8 mouse cellular contexts compared by ENCODE assay signal in the genomic region with DNA sequence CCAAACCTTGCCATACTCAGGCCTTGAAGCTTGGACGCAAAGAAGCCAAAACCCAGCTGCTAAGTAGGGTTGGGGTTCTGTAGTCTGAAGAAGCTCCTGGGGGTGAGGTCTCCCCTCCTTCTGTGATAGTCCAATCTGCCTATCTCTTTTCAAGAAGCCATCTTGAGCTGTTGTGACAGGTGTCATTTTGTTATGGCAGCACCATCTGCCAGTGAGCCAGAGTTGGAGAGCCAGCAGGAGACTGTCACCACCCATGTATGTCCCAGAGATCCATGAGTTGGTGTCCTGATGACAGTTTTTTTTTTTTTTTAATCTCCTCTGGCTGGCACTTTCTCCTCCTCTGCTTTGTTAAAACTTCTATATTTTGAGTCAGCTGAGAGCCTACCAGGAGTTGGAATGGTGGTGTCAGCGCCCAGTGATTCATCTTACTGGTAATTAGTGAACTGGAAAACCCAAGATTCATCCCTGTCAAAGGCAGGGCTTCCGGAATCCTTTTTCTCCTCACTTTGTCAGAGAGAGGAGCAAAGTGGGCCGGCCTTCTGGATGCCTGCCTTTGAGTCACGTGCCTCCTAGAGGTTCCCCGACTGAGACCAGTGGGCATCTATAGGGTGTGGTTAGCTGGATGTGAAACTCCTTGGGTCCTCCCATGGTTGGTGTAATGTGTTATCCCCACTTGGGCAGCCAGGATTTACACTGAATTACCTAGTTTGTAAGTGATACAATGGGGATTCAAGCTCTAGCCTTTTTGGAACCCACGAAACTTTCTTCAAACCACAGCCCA. TPM values are rescaled to one million over a fixed set of nuclear protein-coding genes. Genes with fewer than 3 reads are reported as not detected.
A peak's percentile ranks its signal among the peaks of the same experiment; 100 is the strongest.
DNase-seq lines count a peak whose midpoint lies in the region; ATAC-seq lines count a peak whose summit lies in the region.

No protein-coding gene starts in this region.

- no peaks in the 10 kb centered on the region for H3K27me3 ChIP-seq in heart, embryonic 11.5 days (ENCODE audit: control insufficient read depth, insufficient read depth, low read length)

- DNase-seq in right cerebral cortex, postnatal 25 days, result peak; percentile 40
- no peak for DNase-seq in right cerebral cortex, postnatal 10 days (ENCODE audit: low spot score in 2 of 2)
- peak; percentile 65 for DNase-seq in c-Kit-negative CD71-positive TER-119-positive erythroid progenitor cells, embryonic 14.5 days (ENCODE audit: low read depth, low spot score)
- peak; percentile 54 to 70 for DNase-seq in kidney, postnatal 25 days
- peak; percentile 59 to 62 for DNase-seq in lung, postnatal 4 days
- no peak for DNase-seq in ovary, postnatal 36 days (ENCODE audit: low spot score)
- DNase-seq in thymus, adult 18-20 months, result no peak

- ATAC-seq in heart, embryonic 11.5 days (replicated peaks; ENCODE audit: insufficient number of reproducible peaks, low FRiP score, low TSS enrichment), result no peak

- H3K9ac ChIP-seq in heart, embryonic 11.5 days (ENCODE audit: low read depth, low read length), result 0 out of 2 replicates have a peak overlapping the region, but pooled peaks have one; percentile 62

- H3K4me1 ChIP-seq in heart, embryonic 11.5 days (ENCODE audit: control insufficient read depth, insufficient read depth, low read length), result peaks cover 50% of the 10 kb centered on the region

- peak overlapping the region; percentile 97; the same call in 1 of the 2 replicates for H3K27ac ChIP-seq in heart, embryonic 11.5 days (ENCODE audit: low read depth, low read length)

- peaks cover 3% of the 10 kb centered on the region; the same call in 1 of the 2 replicates for H3K36me3 ChIP-seq in heart, embryonic 11.5 days (ENCODE audit: control insufficient read depth, insufficient read depth, low read length)

- peak overlapping the region; percentile 99 for H3K4me2 ChIP-seq in heart, embryonic 11.5 days

- 41% methylated on average over 7 of the region's 7 CpGs for WGBS in heart, embryonic 11.5 days (ENCODE audit: insufficient replicate concordance)

- no peaks in the 10 kb centered on the region for H3K9me3 ChIP-seq in heart, embryonic 11.5 days (replicated peaks; ENCODE audit: control insufficient read depth, low read length)

- H3K4me3 ChIP-seq in heart, embryonic 11.5 days (ENCODE audit: low read depth, low read length), result no peak overlapping the region

RNA-seq across cellular contexts. Expression of gene Stk40, which starts 1.5 kb away (rescaled TPM):
- polyA plus RNA-seq in heart, embryonic 11.5 days (2014; fragmentation: Nextera tagmentation; extraction: Ambion mirVana), result 18.5 and 23.2 TPM in 2 replicates

RNA-seq across cellular contexts. Expression of gene Lsm10, which starts 5.8 kb away (rescaled TPM):
- polyA plus RNA-seq in heart, embryonic 11.5 days (2014; fragmentation: Nextera tagmentation; extraction: Ambion mirVana), result 42.8 and 44.5 TPM in 2 replicates

RNA-seq across cellular contexts. Expression of gene Oscp1, which starts 43.9 kb away (rescaled TPM):
- 5.3 TPM in 2 replicates for polyA plus RNA-seq in heart, embryonic 11.5 days (2014; fragmentation: Nextera tagmentation; extraction: Ambion mirVana)

RNA-seq across cellular contexts. Expression of gene Eva1b, which starts 45.3 kb away (rescaled TPM):
- polyA plus RNA-seq in heart, embryonic 11.5 days (2014; fragmentation: Nextera tagmentation; extraction: Ambion mirVana), result 31.9 and 33.5 TPM in 2 replicates

RNA-seq across cellular contexts. Expression of gene Mrps15, which starts 55.5 kb away (rescaled TPM):
- 136 and 155 TPM in 2 replicates for polyA plus RNA-seq in heart, embryonic 11.5 days (2014; fragmentation: Nextera tagmentation; extraction: Ambion mirVana)

Comparison
In these comparisons a context has a peak if more than half of its experiments do, and no peak if none do; other contexts are left out.
1. DNase-seq: peak in right cerebral cortex, postnatal 25 days (single experiment), c-Kit-negative CD71-positive TER-119-positive erythroid progenitor cells, embryonic 14.5 days (single experiment), kidney, postnatal 25 days (2 of 2) and lung, postnatal 4 days (2 of 2); none in right cerebral cortex, postnatal 10 days (0 of 2), ovary, postnatal 36 days (single experiment) and thymus, adult 18-20 months (0 of 2).